8 mouse cellular contexts compared by ENCODE assay signal in genomic region chr11:57688179-57688929, GRCm38 (mm10). TPM values are rescaled to one million over a fixed set of nuclear protein-coding genes. Genes with fewer than 3 reads are reported as not detected.
A peak's percentile ranks its signal among the peaks of the same experiment; 100 is the strongest.
DNase-seq lines count a peak whose midpoint lies in the region; ATAC-seq and TF ChIP-seq lines count a peak whose summit lies in the region.

No protein-coding gene starts in this region.

- no peak for TF ChIP-seq CTCF in small intestine, adult 2 months (IDR thresholded peaks at IDR 0.05; ENCODE audit: extremely low read depth, insufficient read length, insufficient replicate concordance, low read depth, low read length)

- no peak overlapping the region for H3K9ac ChIP-seq in midbrain, embryonic 14.5 days (replicated peaks; ENCODE audit: low read length)
- no peak overlapping the region for H3K9ac ChIP-seq in heart, embryonic 12.5 days
- H3K9ac ChIP-seq in liver, embryonic 12.5 days, result peak overlapping the region; percentile 36
- no peak overlapping the region for H3K9ac ChIP-seq in hindbrain, embryonic 12.5 days

- no peak for DNase-seq in midbrain, embryonic 10.5 days (ENCODE audit: low spot score)
- DNase-seq in midbrain, embryonic 14.5 days, result no peak
- no peak for DNase-seq in frontal cortex, postnatal 36 days (ENCODE audit: low spot score in 2 of 2)
- DNase-seq in right cerebral cortex, postnatal 10 days (ENCODE audit: low spot score in 2 of 2), result no peak

- no peak overlapping the region for H3K4me3 ChIP-seq in midbrain, embryonic 10.5 days
- no peak overlapping the region for H3K4me3 ChIP-seq in midbrain, embryonic 14.5 days (replicated peaks; ENCODE audit: low read depth, low read length)
- no peak overlapping the region for H3K4me3 ChIP-seq in heart, embryonic 12.5 days
- no peak overlapping the region for H3K4me3 ChIP-seq in liver, embryonic 12.5 days
- H3K4me3 ChIP-seq in small intestine, adult 2 months (ENCODE audit: low read depth, low read length), result no peak overlapping the region
- no peak overlapping the region for H3K4me3 ChIP-seq in hindbrain, embryonic 12.5 days

- peak overlapping the region; percentile 10; the same call in 1 of the 2 replicates for H3K27ac ChIP-seq in midbrain, embryonic 10.5 days (replicated peaks)
- no peak overlapping the region for H3K27ac ChIP-seq in midbrain, embryonic 14.5 days (replicated peaks; ENCODE audit: low read depth, low read length)
- H3K27ac ChIP-seq in heart, embryonic 12.5 days (ENCODE audit: poor library complexity, severe bottlenecking), result no peak overlapping the region
- peak overlapping the region; percentile 73 for H3K27ac ChIP-seq in liver, embryonic 12.5 days
- H3K27ac ChIP-seq in small intestine, adult 2 months (ENCODE audit: insufficient read depth, low read depth, low read length), result peak overlapping the region; percentile 81
- no peak overlapping the region for H3K27ac ChIP-seq in hindbrain, embryonic 12.5 days

- peaks cover 17% of the 10 kb centered on the region for H3K27me3 ChIP-seq in midbrain, embryonic 10.5 days (ENCODE audit: low read depth, poor library complexity, severe bottlenecking)
- no peaks in the 10 kb centered on the region for H3K27me3 ChIP-seq in midbrain, embryonic 14.5 days (ENCODE audit: control insufficient read depth, insufficient read depth, low read length)
- no peaks in the 10 kb centered on the region for H3K27me3 ChIP-seq in heart, embryonic 12.5 days (replicated peaks)
- no peaks in the 10 kb centered on the region for H3K27me3 ChIP-seq in liver, embryonic 12.5 days (replicated peaks)
- H3K27me3 ChIP-seq in small intestine, adult 2 months (ENCODE audit: control insufficient read depth, insufficient read depth, low read length), result no peaks in the 10 kb centered on the region
- peaks cover 10% of the 10 kb centered on the region; the same call in 1 of the 2 replicates for H3K27me3 ChIP-seq in hindbrain, embryonic 12.5 days

- WGBS in midbrain, embryonic 10.5 days, result 86% methylated on average over 14 of the region's 14 CpGs
- WGBS in midbrain, embryonic 14.5 days, result 89% methylated on average over 14 of the region's 14 CpGs
- whole genome bisulfite sequencing in heart, embryonic 12.5 days, result 48% methylated on average over 14 of the region's 14 CpGs
- 51% methylated on average over 14 of the region's 14 CpGs for WGBS in liver, embryonic 12.5 days (ENCODE audit: insufficient replicate concordance)
- WGBS in small intestine, adult 2 months, result 10% methylated on average over 14 of the region's 14 CpGs
- WGBS in hindbrain, embryonic 12.5 days, result 79% methylated on average over 14 of the region's 14 CpGs

- peaks cover 79% of the 10 kb centered on the region for H3K4me1 ChIP-seq in midbrain, embryonic 10.5 days
- H3K4me1 ChIP-seq in midbrain, embryonic 14.5 days (ENCODE audit: control insufficient read depth, insufficient read depth, low read length), result peaks cover 34% of the 10 kb centered on the region
- H3K4me1 ChIP-seq in heart, embryonic 12.5 days (replicated peaks), result peaks cover 49% of the 10 kb centered on the region
- peaks cover 97% of the 10 kb centered on the region for H3K4me1 ChIP-seq in liver, embryonic 12.5 days
- H3K4me1 ChIP-seq in small intestine, adult 2 months (ENCODE audit: control insufficient read depth, insufficient read depth, insufficient read length, low read length), result peaks cover 72% of the 10 kb centered on the region
- peaks cover 39% of the 10 kb centered on the region for H3K4me1 ChIP-seq in hindbrain, embryonic 12.5 days

- no peak overlapping the region for H3K4me2 ChIP-seq in midbrain, embryonic 14.5 days (ENCODE audit: low read length)
- H3K4me2 ChIP-seq in heart, embryonic 12.5 days, result no peak overlapping the region
- H3K4me2 ChIP-seq in liver, embryonic 12.5 days, result peak overlapping the region; percentile 52; the same call in 1 of the 2 replicates
- H3K4me2 ChIP-seq in hindbrain, embryonic 12.5 days (replicated peaks), result no peak overlapping the region

- no peak for TF ChIP-seq POLR2A in small intestine, adult 2 months (IDR thresholded peaks at IDR 0.05; ENCODE audit: low read depth, low read length)

- H3K9me3 ChIP-seq in midbrain, embryonic 10.5 days (replicated peaks), result no peaks in the 10 kb centered on the region
- no peaks in the 10 kb centered on the region for H3K9me3 ChIP-seq in midbrain, embryonic 14.5 days (ENCODE audit: control insufficient read depth, low read length)
- no peaks in the 10 kb centered on the region for H3K9me3 ChIP-seq in heart, embryonic 12.5 days (replicated peaks)
- H3K9me3 ChIP-seq in liver, embryonic 12.5 days (replicated peaks), result no peaks in the 10 kb centered on the region
- no peaks in the 10 kb centered on the region for H3K9me3 ChIP-seq in hindbrain, embryonic 12.5 days (replicated peaks)

- no peaks in the 10 kb centered on the region for H3K36me3 ChIP-seq in midbrain, embryonic 10.5 days
- H3K36me3 ChIP-seq in midbrain, embryonic 14.5 days (ENCODE audit: control insufficient read depth, insufficient read depth, low read length), result no peaks in the 10 kb centered on the region
- no peaks in the 10 kb centered on the region for H3K36me3 ChIP-seq in heart, embryonic 12.5 days
- H3K36me3 ChIP-seq in liver, embryonic 12.5 days, result 0 out of 2 replicates have a peak, but pooled peaks cover 5% of the 10 kb centered on the region
- no peaks in the 10 kb centered on the region for H3K36me3 ChIP-seq in small intestine, adult 2 months (ENCODE audit: control insufficient read depth, insufficient read depth, low read length)
- H3K36me3 ChIP-seq in hindbrain, embryonic 12.5 days, result no peaks in the 10 kb centered on the region

- ATAC-seq in midbrain, embryonic 14.5 days (ENCODE audit: low FRiP score, low TSS enrichment), result no peak
- peak; percentile 31; the same call in 1 of the 2 replicates for ATAC-seq in heart, embryonic 12.5 days (ENCODE audit: insufficient number of reproducible peaks, low FRiP score)
- peak; percentile 12 for ATAC-seq in liver, embryonic 12.5 days
- ATAC-seq in hindbrain, embryonic 12.5 days (ENCODE audit: low FRiP score), result no peak

RNA-seq across cellular contexts. Expression of gene Galnt10, which starts 43.1 kb away (rescaled TPM):
- polyA plus RNA-seq in midbrain, embryonic 10.5 days (2016; fragmentation: Nextera tagmentation; extraction: Ambion mirVana), result 28.1 and 30.7 TPM in 2 replicates
- 10.1 and 11.6 TPM in 2 replicates for polyA plus RNA-seq in midbrain, embryonic 14.5 days (2014; fragmentation: Nextera tagmentation; extraction: Ambion mirVana)
- polyA plus RNA-seq in heart, embryonic 12.5 days (2016; fragmentation: Nextera tagmentation; extraction: Ambion mirVana), result 15.9 and 16.5 TPM in 2 replicates
- polyA plus RNA-seq in liver, embryonic 12.5 days (2016; fragmentation: Nextera tagmentation; extraction: Ambion mirVana), result 34.2 and 36.3 TPM in 2 replicates
- polyA plus RNA-seq in small intestine, adult 2 months (2012; rRNA removed), result 21.6 and 37.0 TPM in 2 replicates
- polyA plus RNA-seq in hindbrain, embryonic 12.5 days (2016; fragmentation: Nextera tagmentation; extraction: Ambion mirVana), result 31.1 and 31.4 TPM in 2 replicates

Comparison
In these comparisons a context has a peak if more than half of its experiments do, and no peak if none do; other contexts are left out.
1. H3K27ac ChIP-seq: peak in midbrain, embryonic 10.5 days (single experiment), liver, embryonic 12.5 days (single experiment) and small intestine, adult 2 months (single experiment); none in midbrain, embryonic 14.5 days (single experiment), heart, embryonic 12.5 days (single experiment) and hindbrain, embryonic 12.5 days (single experiment).
2. ATAC-seq: peak in heart, embryonic 12.5 days (single experiment) and liver, embryonic 12.5 days (single experiment); none in midbrain, embryonic 14.5 days (single experiment) and hindbrain, embryonic 12.5 days (single experiment).